Mouse (Mus musculus) megakaryocyte progenitor cell, adult 5-6 weeks (primary cell): ENCODE measurements around the gene Kank2. TPM values are rescaled to one million over a fixed set of nuclear protein-coding genes. Genes with fewer than 3 reads are reported as not detected.

Experiments used
- ATAC-seq: replicated peaks from 2 replicates; pipeline ENCODE4 v1.8.0; 2016; ENCODE audit warnings: mild to moderate bottlenecking, moderate TSS enrichment, inconsistent platforms; ENCODE audit not compliant: poor library complexity
- total RNA-seq, 2 experiments: library from RNA; stranded (forward) in 1 of 2; stranded (reverse) in 1 of 2; fragments of 157-497, 149-512 nt in 1 of 2; fragments of 200-1000 nt in 1 of 2; gene quantifications; 2 replicates each; pipeline versions ENCODE4 v1.2.3 to v1.2.4; 2015 to 2017

Gene Kank2
- total RNA-seq (2015) (0.72 and 1.2 TPM in 2 replicates), total RNA-seq (2017) (0.71 and 1.2 TPM in 2 replicates)

- peak; percentile 75 for ATAC-seq
These were observed at the start of gene Kank2 for GRCm38 (mm10) chr9:21798345-21799009. Kank2 (minus strand) TSS chr9:21798744.

DNA sequence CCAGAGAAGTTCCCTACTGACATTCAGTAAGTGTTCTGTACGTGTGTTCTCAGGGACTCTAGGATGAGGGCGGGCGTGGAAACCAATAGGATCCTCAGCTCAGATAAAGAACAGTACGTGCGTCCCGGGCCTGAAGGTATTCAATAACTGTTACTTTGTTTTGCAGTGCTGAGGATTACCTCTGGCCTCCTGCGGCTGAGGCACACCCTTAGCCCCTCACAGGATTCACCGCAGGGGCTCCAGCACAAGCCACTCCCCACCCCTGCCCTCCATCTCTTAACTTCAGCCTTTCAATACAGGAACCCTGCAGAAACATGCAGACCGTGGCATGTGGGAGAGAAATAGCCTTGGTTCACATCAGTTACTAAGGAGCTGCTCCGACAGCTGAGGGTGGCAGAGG is 49.4 kb upstream of the Kank2 start:
- ATAC-seq: no peak

GRCm38 (mm10) chr9:21847425-21847824 is 48.9 kb upstream of the Kank2 start:
- ATAC-seq: no peak

- no peak for ATAC-seq
These were observed 48.3 kb upstream of the Kank2 start for GRCm38 (mm10) chr9:21846755-21847341.

GRCm38 (mm10) chr9:21845381-21846080 is 47.0 kb upstream of the Kank2 start:
- no peak for ATAC-seq

GRCm38 (mm10) chr9:21843086-21843485 is 44.5 kb upstream of the Kank2 start:
- ATAC-seq: no peak

GRCm38 (mm10) chr9:21842391-21842790 is 43.8 kb upstream of the Kank2 start:
- ATAC-seq: no peak

DNA sequence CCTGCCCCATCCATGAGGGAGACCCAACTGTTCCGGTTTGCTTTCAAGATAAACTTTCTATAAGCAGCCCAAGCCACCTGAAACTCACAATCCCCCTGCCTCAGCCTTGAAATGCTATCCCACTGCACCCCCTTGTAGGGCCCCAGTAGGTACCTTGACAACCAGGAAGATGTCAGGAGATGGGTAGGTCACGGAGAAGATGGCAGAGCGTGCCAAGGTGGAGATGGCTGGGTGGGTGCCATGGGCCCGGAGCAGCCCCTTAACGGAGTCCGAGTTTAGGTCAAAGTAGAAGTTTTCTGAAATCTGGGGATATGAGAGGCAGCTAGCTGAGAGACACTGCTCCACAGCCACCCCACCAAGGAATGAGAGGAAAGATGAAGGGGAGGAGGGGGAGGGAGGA is 42.8 kb upstream of the Kank2 start:
- ATAC-seq: no peak

DNA sequence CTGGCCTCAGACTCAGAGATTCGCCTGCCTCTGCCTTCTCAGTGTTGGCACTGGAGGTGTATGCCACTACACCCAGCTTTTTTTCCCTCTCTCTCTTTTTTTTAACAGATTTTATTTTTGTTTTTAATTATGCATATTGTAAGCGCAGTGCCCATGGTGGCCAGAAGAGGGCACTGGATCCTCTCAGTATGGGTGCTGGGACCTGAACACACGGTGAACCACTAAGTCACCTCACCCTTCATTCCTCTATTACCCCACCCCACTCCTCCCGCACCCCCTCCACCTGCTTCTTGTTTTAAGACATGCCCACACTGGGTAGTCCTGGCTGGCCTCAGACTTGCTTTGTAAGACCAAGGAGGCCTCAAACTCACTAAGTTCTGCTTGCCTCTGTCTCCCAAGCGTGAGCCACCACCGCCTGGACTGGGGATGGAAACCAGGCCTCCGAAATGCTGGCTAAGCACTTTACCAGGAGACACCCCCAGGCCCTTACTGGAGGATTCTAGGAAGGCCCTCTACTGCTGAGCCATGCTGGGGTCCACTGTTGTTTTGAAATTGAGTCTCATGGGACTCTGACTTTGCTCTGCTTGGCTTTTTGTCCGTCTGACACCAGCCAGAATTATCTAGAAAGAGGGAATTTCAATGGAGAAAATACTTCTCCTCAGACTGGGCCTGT is 41.7 kb upstream of the Kank2 start:
- ATAC-seq: peak; percentile 82

DNA sequence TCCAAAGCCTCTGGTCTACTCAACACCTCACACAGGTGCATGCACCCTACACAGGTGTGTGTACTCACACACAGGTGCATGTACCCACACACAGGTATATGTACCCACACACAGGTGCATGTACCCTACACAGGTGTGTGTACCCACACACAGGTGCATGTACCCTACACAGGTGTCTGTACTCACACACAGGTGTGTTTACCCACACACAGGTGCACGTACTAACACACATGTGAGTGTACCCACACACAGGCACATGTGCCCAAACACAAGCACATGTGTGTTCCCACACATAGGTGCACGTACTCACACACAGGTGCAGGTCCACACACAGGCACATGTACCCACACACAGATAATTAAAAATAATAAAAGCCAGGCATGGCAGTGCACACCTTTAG is 39.1 kb upstream of the Kank2 start:
- ATAC-seq: no peak

DNA sequence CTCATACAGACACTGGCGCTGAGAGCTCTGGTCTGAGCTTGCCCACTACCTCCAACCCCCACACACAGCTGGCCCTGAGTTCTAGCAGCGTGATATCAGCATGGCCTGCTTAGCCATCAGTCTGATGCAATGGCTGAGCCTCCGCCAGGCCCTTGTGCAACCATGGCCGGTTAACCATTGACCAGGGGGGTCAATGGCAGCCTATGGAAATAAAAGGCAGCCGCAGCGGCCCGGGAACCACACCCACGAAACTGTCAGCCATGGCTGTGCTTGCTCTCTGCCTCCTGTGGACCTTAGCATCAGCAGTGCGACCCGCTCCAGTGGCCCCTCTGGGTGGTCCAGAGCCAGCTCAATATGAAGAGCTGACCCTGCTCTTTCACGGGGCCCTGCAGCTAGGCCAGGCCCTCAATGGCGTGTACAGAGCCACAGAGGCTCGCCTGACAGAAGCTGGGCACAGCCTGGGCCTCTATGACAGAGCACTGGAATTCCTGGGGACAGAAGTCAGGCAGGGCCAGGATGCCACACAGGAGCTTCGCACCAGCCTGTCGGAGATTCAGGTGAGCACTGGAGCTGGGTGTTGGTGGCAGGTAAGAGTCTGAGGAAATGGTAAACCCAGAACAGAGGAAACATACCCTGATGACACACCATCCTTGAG is 36.8 kb upstream of the Kank2 start, which contains the start of gene Angptl8:
Gene Angptl8 (plus strand): TSS at position 253 of the 655 bp plus-strand sequence.
- peak; percentile 83 for ATAC-seq

- no peak for ATAC-seq
These were observed 33.2 kb upstream of the Kank2 start for GRCm38 (mm10) chr9:21831558-21832240.

DNA sequence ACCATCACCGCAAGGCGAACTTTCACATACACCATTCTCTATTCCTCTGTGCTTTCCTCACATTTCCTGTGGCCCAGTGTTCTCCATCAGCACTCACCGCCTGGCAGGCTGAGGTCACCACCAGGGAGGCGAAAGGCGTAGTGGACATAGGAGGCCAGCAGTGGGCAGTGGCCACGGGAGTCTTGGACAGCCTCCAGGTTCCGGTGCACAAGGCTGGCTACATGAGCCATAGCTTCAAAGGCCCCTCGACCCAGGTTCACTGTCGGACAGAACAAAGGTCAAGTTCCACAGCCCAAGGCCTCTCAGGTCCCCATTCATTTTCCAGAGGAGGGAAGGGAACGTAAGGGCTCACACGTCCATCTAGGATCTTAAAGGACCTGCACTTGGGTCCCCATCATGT is 32.4 kb upstream of the Kank2 start:
- no peak for ATAC-seq

- ATAC-seq: no peak
These were observed 31.9 kb upstream of the Kank2 start for GRCm38 (mm10) chr9:21830461-21830850.

- no peak for ATAC-seq
These were observed 31.4 kb upstream of the Kank2 start for GRCm38 (mm10) chr9:21829834-21830460.

DNA sequence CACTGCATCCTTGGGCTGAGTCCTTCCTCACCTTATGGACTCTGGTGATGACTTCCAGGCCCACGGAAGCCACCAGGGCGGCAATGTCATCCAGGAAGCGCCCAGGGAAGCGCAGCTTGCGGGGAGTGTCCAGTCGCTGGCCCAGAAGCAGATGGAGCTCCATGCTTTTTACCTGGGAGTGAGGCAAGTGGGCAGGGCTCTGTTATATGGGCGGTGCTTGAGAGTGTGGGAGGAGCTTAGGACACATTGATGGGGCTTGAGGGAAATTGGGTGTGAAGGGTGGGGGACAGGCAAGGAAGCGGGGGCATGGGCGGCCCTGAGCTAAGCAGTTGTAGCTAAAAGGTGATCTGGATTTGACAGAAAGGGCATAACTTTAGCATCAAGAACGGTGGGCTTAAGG is 25.8 kb upstream of the Kank2 start:
- ATAC-seq: no peak

DNA sequence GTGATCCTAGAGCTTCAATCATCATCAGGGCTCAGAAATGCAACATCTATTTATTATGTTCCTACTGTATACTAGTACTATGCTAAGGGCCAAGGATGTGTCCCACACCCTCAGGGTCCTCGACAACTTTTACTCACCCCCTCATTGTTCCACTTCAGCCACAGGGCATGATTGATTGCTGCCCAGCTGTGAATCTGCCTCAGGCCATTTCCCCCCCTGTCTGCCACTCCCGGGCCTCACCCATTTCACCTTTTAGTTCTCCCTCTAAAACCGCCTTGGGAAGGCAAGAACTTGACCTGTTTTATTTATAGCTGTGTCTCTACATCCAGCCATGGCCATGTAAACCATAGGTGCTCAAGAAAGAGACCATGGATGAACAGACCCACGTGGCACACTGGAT is 25.4 kb upstream of the Kank2 start:
- ATAC-seq: no peak

DNA sequence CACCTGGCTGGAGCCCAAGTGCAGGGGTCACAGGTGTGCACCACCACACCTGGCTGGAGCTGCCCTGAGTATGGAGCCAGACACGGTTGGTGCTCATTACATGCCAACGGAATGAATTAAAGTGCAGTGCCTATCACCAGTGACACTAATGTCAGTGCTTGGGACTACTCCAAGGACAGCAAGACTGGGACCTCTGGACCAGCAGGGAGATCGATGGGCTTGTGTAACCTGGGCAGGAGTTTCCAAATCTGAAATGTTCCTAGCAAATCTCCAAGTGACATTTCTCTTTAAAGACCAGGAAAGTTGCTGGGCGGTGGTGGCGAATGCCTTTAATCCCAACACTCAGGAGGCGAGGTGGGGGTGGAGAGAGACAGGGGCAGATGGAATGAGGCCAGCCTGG is 24.1 kb upstream of the Kank2 start:
- ATAC-seq: no peak

- no peak for ATAC-seq
These were observed 21.6 kb upstream of the Kank2 start for GRCm38 (mm10) chr9:21820183-21820582.

DNA sequence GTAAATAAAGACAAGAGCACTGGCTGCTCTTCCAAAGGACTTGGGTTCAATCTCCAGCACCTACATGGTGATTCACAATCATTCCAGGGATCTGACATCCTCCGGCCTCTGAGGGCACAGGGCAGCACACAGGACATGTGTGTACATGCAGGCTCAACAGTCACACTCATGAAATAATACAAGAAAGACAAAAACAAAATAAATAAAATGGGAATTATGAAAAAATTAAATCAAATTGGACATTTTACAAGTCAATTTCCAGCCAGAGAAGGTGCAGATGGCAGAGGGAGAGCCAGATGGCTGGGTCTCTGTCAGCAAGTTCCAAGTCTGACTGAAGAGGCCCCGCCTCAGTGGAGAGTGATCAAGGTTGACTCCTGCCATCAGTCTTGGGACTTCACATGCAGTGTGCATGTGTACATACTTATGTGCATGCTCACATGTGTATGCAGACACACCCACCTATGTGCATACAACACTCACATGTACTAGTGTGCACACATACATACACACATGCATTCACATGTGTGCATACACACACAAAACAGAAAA is 20.7 kb upstream of the Kank2 start:
- no peak for ATAC-seq
